Mouse (Mus musculus): Measurements from ENCODE around the gene Rsad1. TPM values are rescaled to one million over a fixed set of nuclear protein-coding genes. Genes with fewer than 3 reads are reported as not detected.
A peak's percentile ranks its signal among the peaks of the same experiment; 100 is the strongest.

Rsad1 gene
- polyA plus RNA-seq, 1 experiment from 2014 or later: 12.3 TPM

DNA sequence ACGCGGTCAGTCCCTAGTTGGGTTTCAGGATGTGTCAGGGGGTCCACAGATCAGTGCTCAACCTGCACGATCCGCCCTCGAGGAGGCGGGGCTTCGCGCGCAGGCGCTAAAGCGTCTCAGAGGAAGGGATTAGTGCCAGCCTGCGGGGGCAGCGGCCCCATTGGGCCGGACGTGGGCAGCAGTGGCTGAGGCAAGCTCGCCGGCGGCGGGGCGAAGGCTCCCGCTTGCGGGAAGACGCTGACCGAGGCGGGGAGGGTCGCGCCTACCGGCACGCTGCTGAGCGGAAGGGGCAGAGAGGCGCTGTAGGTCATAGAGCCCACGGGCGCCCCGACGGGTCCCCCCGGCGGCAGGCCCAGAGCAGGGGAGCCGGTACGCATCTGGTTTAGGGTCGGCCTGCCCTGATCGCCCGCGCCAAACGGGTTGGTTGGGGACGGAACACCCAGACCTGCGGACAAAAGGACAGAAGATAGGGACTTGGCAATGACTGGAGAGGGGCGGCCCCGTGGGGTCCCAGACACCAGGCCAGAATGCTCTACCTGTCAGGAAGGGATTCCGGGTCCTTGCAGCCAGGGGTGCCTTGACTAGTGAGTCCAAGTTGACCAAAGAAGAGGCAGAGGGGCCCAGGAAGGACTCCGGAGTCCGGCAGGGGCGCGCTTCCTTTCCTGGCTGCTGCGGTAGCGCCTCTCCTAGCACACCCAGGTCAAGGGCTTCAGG, 57.9 kb downstream of the Rsad1 start:
- WGBS: 5% methylated on average over 55 of the region's 55 CpGs
- H3K27ac ChIP-seq (ENCODE audit: low read depth, low read length): 0 out of 2 replicates have a peak overlapping the region, but pooled peaks have one; percentile 11
- peak overlapping the region; percentile 44 for H3K4me3 ChIP-seq (ENCODE audit: low read depth, low read length)
- H3K4me2 ChIP-seq (ENCODE audit: low read depth, low read length): peak overlapping the region; percentile 78
- H3K9me3 ChIP-seq (ENCODE audit: control insufficient read depth, low read length): no peaks in the 10 kb centered on the region
- H3K27me3 ChIP-seq (ENCODE audit: control insufficient read depth, insufficient read depth, low read length): 0 out of 2 replicates have a peak, but pooled peaks cover 2% of the 10 kb centered on the region
- H3K36me3 ChIP-seq (ENCODE audit: control insufficient read depth, insufficient read depth, low read length): no peaks in the 10 kb centered on the region
- ATAC-seq (ENCODE audit: low read depth): peak; percentile 76
- H3K4me1 ChIP-seq (ENCODE audit: control insufficient read depth, insufficient read depth, low read length): no peaks in the 10 kb centered on the region
- H3K9ac ChIP-seq (replicated peaks; ENCODE audit: low read depth, low read length): peak overlapping the region; percentile 65

Other genes starting within 250 kb of the Rsad1 start
- 126 and 150 TPM in 2 replicates for gene Luc7l3, start 227.3 kb downstream of the Rsad1 start, polyA plus RNA-seq (2014; fragmentation: Nextera tagmentation; extraction: Ambion mirVana)
- gene Ankrd40, start 221.3 kb downstream of the Rsad1 start, polyA plus RNA-seq (2014; fragmentation: Nextera tagmentation; extraction: Ambion mirVana): 15.7 and 16.2 TPM in 2 replicates
- 0.81 and 1.4 TPM in 2 replicates for gene Abcc3, start 156.3 kb downstream of the Rsad1 start, polyA plus RNA-seq (2014; fragmentation: Nextera tagmentation; extraction: Ambion mirVana)
- 14.3 and 22.5 TPM in 2 replicates for gene Cacna1g, start 75.1 kb downstream of the Rsad1 start, polyA plus RNA-seq (2014; fragmentation: Nextera tagmentation; extraction: Ambion mirVana)
- 0.09 and 0.26 TPM in 2 replicates for gene Spata20, start 63.1 kb downstream of the Rsad1 start, polyA plus RNA-seq (2014; fragmentation: Nextera tagmentation; extraction: Ambion mirVana)
- gene Epn3, start 49.3 kb downstream of the Rsad1 start, polyA plus RNA-seq (2014; fragmentation: Nextera tagmentation; extraction: Ambion mirVana): 0.68 and 0.82 TPM in 2 replicates
- gene Mycbpap, start 27.5 kb downstream of the Rsad1 start, polyA plus RNA-seq (2014; fragmentation: Nextera tagmentation; extraction: Ambion mirVana): 1.7 and 2.0 TPM in 2 replicates
- 0.15 and 0.35 TPM in 2 replicates for gene Chad, start 15.8 kb upstream of the Rsad1 start, polyA plus RNA-seq (2014; fragmentation: Nextera tagmentation; extraction: Ambion mirVana)
- 2.0 and 2.2 TPM in 2 replicates for gene Acsf2, start 52.6 kb upstream of the Rsad1 start, polyA plus RNA-seq (2014; fragmentation: Nextera tagmentation; extraction: Ambion mirVana)
- gene Lrrc59, start 80.5 kb upstream of the Rsad1 start, polyA plus RNA-seq (2014; fragmentation: Nextera tagmentation; extraction: Ambion mirVana): 116 and 159 TPM in 2 replicates
- 122 and 147 TPM in 2 replicates for gene Mrpl27, start 104.5 kb upstream of the Rsad1 start, polyA plus RNA-seq (2014; fragmentation: Nextera tagmentation; extraction: Ambion mirVana)
- gene Eme1, start 104.7 kb upstream of the Rsad1 start, polyA plus RNA-seq (2014; fragmentation: Nextera tagmentation; extraction: Ambion mirVana): 1.1 and 1.8 TPM in 2 replicates
- gene Xylt2, start 128.3 kb upstream of the Rsad1 start, polyA plus RNA-seq (2014; fragmentation: Nextera tagmentation; extraction: Ambion mirVana): 11.6 and 13.6 TPM in 2 replicates
- gene Gm11541, start 155.2 kb upstream of the Rsad1 start, polyA plus RNA-seq (2014; fragmentation: Nextera tagmentation; extraction: Ambion mirVana): 0.21 TPM in 1 of 2 replicates, not detected in the other
- not detected in 2 replicates for gene Cdc34b, start 192.5 kb upstream of the Rsad1 start, polyA plus RNA-seq (2014; fragmentation: Nextera tagmentation; extraction: Ambion mirVana)
- not detected in 2 replicates for gene Tmem92, start 233.4 kb upstream of the Rsad1 start, polyA plus RNA-seq (2014; fragmentation: Nextera tagmentation; extraction: Ambion mirVana)